Mouse (Mus musculus): ENCODE results near the gene Jchain. TPM values are rescaled to one million over a fixed set of nuclear protein-coding genes. Genes with fewer than 3 reads are reported as not detected.

The Jchain gene
- 0.11 TPM in 1 of 2 replicates, not detected in the other for polyA plus RNA-seq (2014; fragmentation: Nextera tagmentation; extraction: Ambion mirVana)

DNA sequence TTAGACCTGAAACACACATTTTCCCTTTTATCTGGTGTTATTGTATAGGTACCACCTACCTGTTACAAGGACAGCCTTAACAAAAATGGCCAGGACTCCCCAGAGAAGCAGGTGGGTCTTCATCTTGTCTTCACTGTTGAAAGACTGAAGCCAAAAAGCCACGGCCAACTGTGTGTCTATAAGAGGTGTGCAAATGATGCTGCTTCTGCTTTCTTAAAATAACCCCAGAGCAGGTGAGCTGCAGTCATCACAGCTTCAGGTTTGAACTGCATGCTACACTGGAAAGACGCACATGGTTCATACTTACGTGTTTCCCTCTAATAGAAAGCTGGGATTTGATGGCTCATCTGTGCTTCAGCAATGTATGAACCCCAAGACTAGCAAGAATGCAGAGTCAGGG, at the start of gene Jchain:
Gene Jchain (minus strand): TSS at position 235 of the 400 bp plus-strand sequence.
- Histone ChIP-seq H3K4me2 (ENCODE audit: low read length) (no peak within 1 kb of the TSS), H3K4me3 (ENCODE audit: control insufficient read depth in 1 of 2, insufficient read depth in 1 of 2, low read depth in 1 of 2, low read length in 2 of 2) (no peak within 1 kb of the TSS), H3K36me3 (ENCODE audit: control insufficient read depth, insufficient read depth, low read length) (no peaks in the 10 kb centered on the region), H3K9ac (ENCODE audit: low read length) (no peak within 1 kb of the TSS), H3K27me3 (ENCODE audit: control insufficient read depth, insufficient read depth, low read length) (no peaks in the 10 kb centered on the region), H3K4me1 (ENCODE audit: control insufficient read depth in 2 of 2, insufficient read depth in 2 of 2, low read length in 2 of 2) (peaks cover 0 to 2% of the 10 kb centered on the region in 2 experiments; a peak in 1 of 4 replicates), H3K9me3 (ENCODE audit: control insufficient read depth, low read length) (no peaks in the 10 kb centered on the region), H3K27ac (replicated peaks in 1 of 2; ENCODE audit: control insufficient read depth in 1 of 2, insufficient read depth in 1 of 2, low read depth in 2 of 2, low read length in 2 of 2) (no peak within 1 kb of the TSS)
- 80% methylated on average over 3 of the region's 3 CpGs for WGBS
- no peak for ATAC-seq (ENCODE audit: insufficient number of reproducible peaks, insufficient read depth, low FRiP score, low read depth)

DNA sequence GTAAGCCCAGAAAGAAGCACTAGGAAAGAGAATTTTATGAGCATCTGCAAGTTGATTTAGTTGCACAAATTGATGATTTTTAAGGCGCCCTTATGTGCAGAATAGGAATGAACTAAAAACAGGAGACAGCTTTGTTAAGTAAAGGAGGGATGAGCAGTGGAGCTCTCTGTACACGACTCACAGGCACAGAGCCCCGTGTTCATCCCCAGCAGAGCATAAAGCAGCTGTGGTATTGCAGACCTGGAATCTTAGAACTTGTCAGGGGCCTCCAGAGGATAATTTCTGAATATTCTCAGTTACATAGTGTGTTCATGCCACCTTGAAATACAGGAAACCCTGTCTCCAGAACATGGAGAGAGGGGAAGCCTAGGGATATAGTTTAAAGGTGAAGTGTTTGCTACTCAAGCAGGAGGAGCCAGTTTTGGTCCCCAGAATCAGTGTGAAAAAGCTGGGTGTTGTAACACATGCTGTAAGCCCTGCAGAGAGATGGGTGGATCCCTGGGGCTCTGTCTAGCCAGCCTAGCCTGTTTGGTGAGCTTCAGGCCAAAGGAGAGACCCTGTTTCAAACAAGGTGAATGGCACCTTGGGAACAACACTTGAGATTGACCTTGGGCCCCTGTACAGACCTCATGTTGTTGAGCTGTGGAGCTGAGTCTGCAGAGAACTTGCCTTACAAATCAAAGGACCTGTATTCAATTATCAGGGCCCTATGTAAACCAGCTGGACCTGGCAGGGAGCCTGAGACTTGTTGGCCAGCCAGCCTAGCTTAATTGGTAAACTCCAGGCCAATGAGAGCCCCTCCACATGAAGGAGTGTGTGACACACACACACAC, 48.0 kb upstream of the Jchain start:
- ATAC-seq (ENCODE audit: insufficient number of reproducible peaks, insufficient read depth, low FRiP score, low read depth), result no peak
- WGBS, result 50% methylated on average over 3 of the region's 3 CpGs
- no peak overlapping the region for H3K4me3 ChIP-seq (ENCODE audit: control insufficient read depth in 1 of 2, insufficient read depth in 1 of 2, low read depth in 1 of 2, low read length in 2 of 2)
- H3K9me3 ChIP-seq (ENCODE audit: control insufficient read depth, low read length), result no peaks in the 10 kb centered on the region
- no peak overlapping the region; a peak in 1 of 4 replicates for H3K27ac ChIP-seq (replicated peaks in 1 of 2; ENCODE audit: control insufficient read depth in 1 of 2, insufficient read depth in 1 of 2, low read depth in 2 of 2, low read length in 2 of 2)
- no peak overlapping the region for H3K4me2 ChIP-seq (ENCODE audit: low read length)
- peaks cover 4 to 7% of the 10 kb centered on the region in 2 experiments for H3K4me1 ChIP-seq (ENCODE audit: control insufficient read depth in 2 of 2, insufficient read depth in 2 of 2, low read length in 2 of 2)
- no peaks in the 10 kb centered on the region for H3K27me3 ChIP-seq (ENCODE audit: control insufficient read depth, insufficient read depth, low read length)
- H3K9ac ChIP-seq (ENCODE audit: low read length), result 0 out of 2 replicates have a peak overlapping the region, but pooled peaks have one; percentile 16
- peaks cover 5% of the 10 kb centered on the region for H3K36me3 ChIP-seq (ENCODE audit: control insufficient read depth, insufficient read depth, low read length)

DNA sequence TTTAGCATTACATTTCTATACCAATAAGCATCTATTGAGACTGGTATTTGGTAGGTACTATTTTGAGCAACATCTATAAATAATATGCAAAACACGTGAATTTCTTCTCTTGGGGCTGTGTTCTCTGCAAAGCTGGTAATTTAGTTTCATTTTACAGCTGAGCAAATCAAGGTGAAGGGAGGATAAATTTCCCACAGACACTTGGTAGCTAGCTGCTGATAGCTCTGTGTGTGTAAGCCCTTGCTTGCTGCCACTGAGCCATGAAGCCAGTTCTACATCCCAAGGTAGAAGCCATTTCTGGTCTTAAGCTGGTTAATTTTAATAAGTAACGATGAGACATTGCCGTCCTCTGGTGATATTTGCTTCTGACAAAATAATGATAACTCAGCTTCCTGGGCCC, 47.1 kb upstream of the Jchain start:
- peaks cover 12% of the 10 kb centered on the region for H3K36me3 ChIP-seq (ENCODE audit: control insufficient read depth, insufficient read depth, low read length)
- no peak for ATAC-seq (ENCODE audit: insufficient number of reproducible peaks, insufficient read depth, low FRiP score, low read depth)

DNA sequence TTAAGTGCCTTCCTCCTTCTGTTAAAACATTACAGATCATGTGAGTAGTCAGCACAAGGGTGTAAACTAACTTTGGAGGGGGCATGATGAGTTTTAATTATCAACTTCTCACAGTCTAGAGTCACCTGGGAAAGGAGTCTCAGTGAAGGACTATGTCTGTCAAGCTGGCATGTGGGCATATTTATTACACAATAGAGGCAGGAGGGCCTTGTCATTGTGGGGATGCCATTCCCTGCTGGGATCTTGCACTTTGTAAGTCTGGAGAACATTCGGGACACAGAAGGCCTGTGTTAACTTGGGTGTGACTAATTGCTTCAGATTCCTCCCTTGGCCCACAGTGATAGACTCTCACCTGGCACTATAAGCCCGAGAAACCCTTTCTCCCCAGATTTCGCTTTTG, 41.9 kb upstream of the Jchain start:
- ATAC-seq (ENCODE audit: insufficient number of reproducible peaks, insufficient read depth, low FRiP score, low read depth), result no peak
- Histone ChIP-seq H3K9ac (ENCODE audit: low read length) (no peak overlapping the region), H3K4me3 (ENCODE audit: control insufficient read depth in 1 of 2, insufficient read depth in 1 of 2, low read depth in 1 of 2, low read length in 2 of 2) (no peak overlapping the region), H3K4me1 (ENCODE audit: control insufficient read depth in 2 of 2, insufficient read depth in 2 of 2, low read length in 2 of 2) (peaks cover 0 to 7% of the 10 kb centered on the region in 2 experiments; a peak in 1 of 4 replicates), H3K4me2 (ENCODE audit: low read length) (no peak overlapping the region), H3K27me3 (ENCODE audit: control insufficient read depth, insufficient read depth, low read length) (no peaks in the 10 kb centered on the region), H3K9me3 (ENCODE audit: control insufficient read depth, low read length) (no peaks in the 10 kb centered on the region), H3K36me3 (ENCODE audit: control insufficient read depth, insufficient read depth, low read length) (peaks cover 20% of the 10 kb centered on the region), H3K27ac (replicated peaks in 1 of 2; ENCODE audit: control insufficient read depth in 1 of 2, insufficient read depth in 1 of 2, low read depth in 2 of 2, low read length in 2 of 2) (no peak overlapping the region)
- WGBS, result 91% methylated on average over 3 of the region's 3 CpGs

More for the DNA sequence above, 47.1 kb upstream of the Jchain start:
- 84% methylated on average over 3 of the region's 3 CpGs for WGBS
- Histone ChIP-seq H3K4me3 (ENCODE audit: control insufficient read depth in 1 of 2, insufficient read depth in 1 of 2, low read depth in 1 of 2, low read length in 2 of 2) (no peak overlapping the region), H3K27ac (replicated peaks in 1 of 2; ENCODE audit: control insufficient read depth in 1 of 2, insufficient read depth in 1 of 2, low read depth in 2 of 2, low read length in 2 of 2) (no peak overlapping the region), H3K4me1 (ENCODE audit: control insufficient read depth in 2 of 2, insufficient read depth in 2 of 2, low read length in 2 of 2) (peaks cover 4 to 7% of the 10 kb centered on the region in 2 experiments), H3K9ac (ENCODE audit: low read length) (no peak overlapping the region), H3K9me3 (ENCODE audit: control insufficient read depth, low read length) (no peaks in the 10 kb centered on the region), H3K4me2 (ENCODE audit: low read length) (no peak overlapping the region), H3K27me3 (ENCODE audit: control insufficient read depth, insufficient read depth, low read length) (no peaks in the 10 kb centered on the region)

DNA sequence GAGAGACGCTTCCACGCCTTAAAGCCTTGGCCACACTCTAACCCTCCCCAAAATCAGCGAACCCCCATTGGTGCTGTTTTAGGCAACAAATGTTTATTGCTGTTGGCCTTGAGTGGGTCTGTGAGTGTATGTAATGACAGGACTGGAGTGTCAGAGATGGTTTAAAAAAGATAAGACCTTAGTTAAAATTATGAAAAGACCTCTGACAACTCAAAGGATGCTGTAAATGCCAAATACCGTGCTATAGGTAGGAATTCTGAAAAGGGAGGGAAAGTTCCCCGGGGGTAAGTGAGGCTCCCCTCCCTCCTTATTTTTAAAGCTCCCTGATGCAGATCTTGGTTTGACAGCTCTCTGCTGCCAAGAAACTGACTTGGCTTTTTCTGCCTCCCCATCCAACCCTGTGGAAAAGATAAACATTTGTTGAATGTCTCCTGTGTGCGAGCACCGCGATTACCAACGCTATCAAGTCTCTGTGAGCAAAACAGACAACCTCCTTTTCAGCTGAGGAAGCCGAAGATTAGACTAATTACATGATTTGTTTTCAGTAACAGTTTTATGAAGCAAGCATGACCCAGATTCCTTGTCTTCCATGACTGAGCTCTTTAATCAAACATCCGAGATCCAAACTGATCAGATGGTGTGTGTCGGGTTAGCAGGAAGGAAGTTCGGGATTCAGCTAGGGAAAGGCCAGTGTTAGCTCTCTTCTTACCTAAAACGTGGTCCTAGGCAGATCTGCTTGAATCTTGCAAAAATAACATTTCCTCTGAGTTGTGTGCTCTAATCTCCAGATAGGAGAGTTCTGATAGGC, 38.5 kb upstream of the Jchain start:
- H3K27me3 ChIP-seq (ENCODE audit: control insufficient read depth, insufficient read depth, low read length), result no peaks in the 10 kb centered on the region
- peak overlapping the region; percentile 67 to 92 for H3K4me3 ChIP-seq (ENCODE audit: control insufficient read depth in 1 of 2, insufficient read depth in 1 of 2, low read depth in 1 of 2, low read length in 2 of 2)
- H3K4me1 ChIP-seq (ENCODE audit: control insufficient read depth in 2 of 2, insufficient read depth in 2 of 2, low read length in 2 of 2), result peaks cover 0 to 12% of the 10 kb centered on the region in 2 experiments; a peak in 2 of 4 replicates
- ATAC-seq (ENCODE audit: insufficient number of reproducible peaks, insufficient read depth, low FRiP score, low read depth), result no peak
- 5% methylated on average over 14 of the region's 14 CpGs for WGBS
- H3K9ac ChIP-seq (ENCODE audit: low read length), result peak overlapping the region; percentile 87
- peak overlapping the region; percentile 65 to 94 for H3K27ac ChIP-seq (replicated peaks in 1 of 2; ENCODE audit: control insufficient read depth in 1 of 2, insufficient read depth in 1 of 2, low read depth in 2 of 2, low read length in 2 of 2)
- peak overlapping the region; percentile 84 for H3K4me2 ChIP-seq (ENCODE audit: low read length)
- H3K9me3 ChIP-seq (ENCODE audit: control insufficient read depth, low read length), result no peaks in the 10 kb centered on the region
- H3K36me3 ChIP-seq (ENCODE audit: control insufficient read depth, insufficient read depth, low read length), result peaks cover 20% of the 10 kb centered on the region

DNA sequence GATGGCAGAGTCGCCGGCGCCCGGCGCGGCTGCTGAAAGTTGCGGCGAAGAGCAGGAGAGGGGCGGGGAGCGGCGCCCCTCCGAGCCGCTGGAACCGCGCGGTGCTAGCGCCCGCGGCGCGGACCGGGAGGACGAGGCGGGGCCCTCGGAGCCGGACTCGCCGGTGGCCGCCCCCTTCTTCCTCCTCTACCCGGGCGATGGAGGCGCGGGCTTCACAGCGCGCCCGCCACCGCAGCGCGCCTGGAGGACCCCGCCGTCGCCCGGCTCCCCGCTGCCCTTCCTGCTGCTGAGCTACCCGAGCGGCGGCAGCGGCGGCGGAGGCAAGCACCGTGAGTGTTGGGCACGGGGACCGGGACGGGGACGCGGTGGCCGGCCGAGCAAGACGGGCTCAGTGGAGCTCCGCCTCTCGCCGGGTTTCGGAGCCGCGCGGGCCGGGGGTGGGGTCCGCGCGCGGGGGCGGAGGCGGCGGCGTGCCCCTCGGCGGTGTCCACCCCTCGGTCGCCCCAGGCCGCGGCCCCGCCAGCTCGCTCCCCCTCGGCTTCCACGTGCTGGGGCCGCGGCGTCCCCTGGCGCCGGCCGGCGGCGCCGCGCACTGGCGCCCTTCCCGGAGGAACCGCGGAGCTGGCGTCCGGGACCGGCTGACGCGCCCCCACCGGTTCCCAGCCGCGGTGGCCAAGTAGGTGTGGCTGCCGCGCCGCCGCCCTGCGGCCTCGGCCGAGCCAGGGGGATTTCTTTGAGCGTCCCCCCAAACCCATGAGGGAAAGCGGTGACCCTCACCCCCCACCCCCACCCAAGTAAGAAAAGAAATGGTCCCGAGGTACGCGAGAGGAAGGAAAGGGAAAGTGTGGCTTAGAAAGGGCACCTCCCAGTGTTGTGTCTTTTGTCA, 37.7 kb upstream of the Jchain start:
- H3K4me3 ChIP-seq (ENCODE audit: control insufficient read depth in 1 of 2, insufficient read depth in 1 of 2, low read depth in 1 of 2, low read length in 2 of 2), result peak overlapping the region; percentile 67 to 92
- peak overlapping the region; percentile 84 for H3K4me2 ChIP-seq (ENCODE audit: low read length)
- H3K36me3 ChIP-seq (ENCODE audit: control insufficient read depth, insufficient read depth, low read length), result peaks cover 12% of the 10 kb centered on the region
- peak overlapping the region; percentile 87 for H3K9ac ChIP-seq (ENCODE audit: low read length)
- peak overlapping the region; percentile 65 to 94 for H3K27ac ChIP-seq (replicated peaks in 1 of 2; ENCODE audit: control insufficient read depth in 1 of 2, insufficient read depth in 1 of 2, low read depth in 2 of 2, low read length in 2 of 2)
- ATAC-seq (ENCODE audit: insufficient number of reproducible peaks, insufficient read depth, low FRiP score, low read depth), result peak; percentile 75
- no peaks in the 10 kb centered on the region for H3K27me3 ChIP-seq (ENCODE audit: control insufficient read depth, insufficient read depth, low read length)
- H3K4me1 ChIP-seq (ENCODE audit: control insufficient read depth in 2 of 2, insufficient read depth in 2 of 2, low read length in 2 of 2), result peaks cover 0 to 12% of the 10 kb centered on the region in 2 experiments; a peak in 2 of 4 replicates
- no peaks in the 10 kb centered on the region for H3K9me3 ChIP-seq (ENCODE audit: control insufficient read depth, low read length)
- under 1% methylated on average over 68 of the region's 119 CpGs for WGBS
